Mouse (Mus musculus): ENCODE measurements at regions not wholly inside any gene's neighbourhood (a gene's known extent, or its start where the extent isn't known, plus 50 kb on each side); places are given as distances from the start of the nearest gene placed in this dataset.

- Histone ChIP-seq H3K9ac (ENCODE audit: low read depth, low read length) (no peak overlapping the region), H3K27ac (ENCODE audit: low read length) (no peak overlapping the region), H3K4me3 (ENCODE audit: low read depth, low read length) (no peak overlapping the region), H3K4me2 (ENCODE audit: low read length) (no peak overlapping the region), H3K4me1 (ENCODE audit: control insufficient read depth, insufficient read depth, low read length) (no peaks in the 10 kb centered on the region), H3K36me3 (ENCODE audit: control insufficient read depth, insufficient read depth, low read length) (no peaks in the 10 kb centered on the region), H3K27me3 (ENCODE audit: control insufficient read depth, insufficient read depth, low read depth, low read length) (no peaks in the 10 kb centered on the region), H3K9me3 (replicated peaks; ENCODE audit: control insufficient read depth, low read length, poor library complexity, severe bottlenecking) (no peaks in the 10 kb centered on the region)
- 93% methylated on average over 3 of the region's 3 CpGs for WGBS
- no peak for ATAC-seq
These were observed 187.3 kb downstream of the Usp46 start for GRCm38 (mm10) chr5:73880936-73881335.

GRCm38 (mm10) chr5:73881941-73882340 lies 186.3 kb downstream of the Usp46 start:
- no peak overlapping the region for H3K9ac ChIP-seq (ENCODE audit: low read depth, low read length)
- no peak for ATAC-seq
- H3K4me3 ChIP-seq (ENCODE audit: low read depth, low read length): no peak overlapping the region
- WGBS: 76% methylated on average over 5 of the region's 5 CpGs
- no peaks in the 10 kb centered on the region for H3K27me3 ChIP-seq (ENCODE audit: control insufficient read depth, insufficient read depth, low read depth, low read length)
- no peaks in the 10 kb centered on the region for H3K9me3 ChIP-seq (replicated peaks; ENCODE audit: control insufficient read depth, low read length, poor library complexity, severe bottlenecking)
- H3K4me2 ChIP-seq (ENCODE audit: low read length): no peak overlapping the region
- H3K27ac ChIP-seq (ENCODE audit: low read length): no peak overlapping the region
- H3K4me1 ChIP-seq (ENCODE audit: control insufficient read depth, insufficient read depth, low read length): no peaks in the 10 kb centered on the region
- no peaks in the 10 kb centered on the region for H3K36me3 ChIP-seq (ENCODE audit: control insufficient read depth, insufficient read depth, low read length)

- no peak overlapping the region for H3K4me2 ChIP-seq (ENCODE audit: low read length)
- H3K4me3 ChIP-seq (ENCODE audit: low read depth, low read length): no peak overlapping the region
- H3K9ac ChIP-seq (ENCODE audit: low read depth, low read length): no peak overlapping the region
- no peaks in the 10 kb centered on the region for H3K9me3 ChIP-seq (replicated peaks; ENCODE audit: control insufficient read depth, low read length, poor library complexity, severe bottlenecking)
- WGBS: 48% methylated on average over 12 of the region's 12 CpGs
- no peak overlapping the region for H3K27ac ChIP-seq (ENCODE audit: low read length)
- no peaks in the 10 kb centered on the region for H3K27me3 ChIP-seq (ENCODE audit: control insufficient read depth, insufficient read depth, low read depth, low read length)
- no peak for ATAC-seq
- no peaks in the 10 kb centered on the region for H3K36me3 ChIP-seq (ENCODE audit: control insufficient read depth, insufficient read depth, low read length)
- no peaks in the 10 kb centered on the region for H3K4me1 ChIP-seq (ENCODE audit: control insufficient read depth, insufficient read depth, low read length)
These were observed 183.2 kb downstream of the Usp46 start for GRCm38 (mm10) chr5:73884998-73885397.

- no peaks in the 10 kb centered on the region for H3K9me3 ChIP-seq (replicated peaks; ENCODE audit: control insufficient read depth, low read length, poor library complexity, severe bottlenecking)
- H3K4me3 ChIP-seq (ENCODE audit: low read depth, low read length): no peak overlapping the region
- no peaks in the 10 kb centered on the region for H3K4me1 ChIP-seq (ENCODE audit: control insufficient read depth, insufficient read depth, low read length)
- WGBS: 73% methylated on average over 1 of the region's 1 CpGs
- no peak for ATAC-seq
- H3K27ac ChIP-seq (ENCODE audit: low read length): no peak overlapping the region
- no peak overlapping the region for H3K9ac ChIP-seq (ENCODE audit: low read depth, low read length)
- no peaks in the 10 kb centered on the region for H3K36me3 ChIP-seq (ENCODE audit: control insufficient read depth, insufficient read depth, low read length)
- no peak overlapping the region for H3K4me2 ChIP-seq (ENCODE audit: low read length)
- no peaks in the 10 kb centered on the region for H3K27me3 ChIP-seq (ENCODE audit: control insufficient read depth, insufficient read depth, low read depth, low read length)
These were observed 182.5 kb downstream of the Usp46 start for GRCm38 (mm10) chr5:73885691-73886090.

GRCm38 (mm10) chr5:73887306-73887958 lies 180.8 kb downstream of the Usp46 start:
- 64% methylated on average over 8 of the region's 8 CpGs for WGBS
- ATAC-seq: no peak
- Histone ChIP-seq H3K27me3 (ENCODE audit: control insufficient read depth, insufficient read depth, low read depth, low read length) (no peaks in the 10 kb centered on the region), H3K9ac (ENCODE audit: low read depth, low read length) (no peak overlapping the region), H3K36me3 (ENCODE audit: control insufficient read depth, insufficient read depth, low read length) (no peaks in the 10 kb centered on the region), H3K27ac (ENCODE audit: low read length) (no peak overlapping the region), H3K4me3 (ENCODE audit: low read depth, low read length) (no peak overlapping the region), H3K4me1 (ENCODE audit: control insufficient read depth, insufficient read depth, low read length) (no peaks in the 10 kb centered on the region), H3K9me3 (replicated peaks; ENCODE audit: control insufficient read depth, low read length, poor library complexity, severe bottlenecking) (no peaks in the 10 kb centered on the region), H3K4me2 (ENCODE audit: low read length) (no peak overlapping the region)

GRCm38 (mm10) chr5:73888391-73888790 lies 179.8 kb downstream of the Usp46 start:
- Histone ChIP-seq H3K9ac (ENCODE audit: low read depth, low read length) (no peak overlapping the region), H3K4me3 (ENCODE audit: low read depth, low read length) (no peak overlapping the region), H3K27me3 (ENCODE audit: control insufficient read depth, insufficient read depth, low read depth, low read length) (no peaks in the 10 kb centered on the region), H3K9me3 (replicated peaks; ENCODE audit: control insufficient read depth, low read length, poor library complexity, severe bottlenecking) (no peaks in the 10 kb centered on the region), H3K27ac (ENCODE audit: low read length) (no peak overlapping the region), H3K4me2 (ENCODE audit: low read length) (no peak overlapping the region), H3K4me1 (ENCODE audit: control insufficient read depth, insufficient read depth, low read length) (no peaks in the 10 kb centered on the region), H3K36me3 (ENCODE audit: control insufficient read depth, insufficient read depth, low read length) (no peaks in the 10 kb centered on the region)
- no peak for ATAC-seq
- WGBS: 46% methylated on average over 2 of the region's 2 CpGs

GRCm38 (mm10) chr5:73889342-73889741 lies 178.9 kb downstream of the Usp46 start:
- Histone ChIP-seq H3K27ac (ENCODE audit: low read length) (no peak overlapping the region), H3K9ac (ENCODE audit: low read depth, low read length) (no peak overlapping the region), H3K36me3 (ENCODE audit: control insufficient read depth, insufficient read depth, low read length) (no peaks in the 10 kb centered on the region), H3K9me3 (replicated peaks; ENCODE audit: control insufficient read depth, low read length, poor library complexity, severe bottlenecking) (no peaks in the 10 kb centered on the region; the same call in 1 of the 2 replicates), H3K4me1 (ENCODE audit: control insufficient read depth, insufficient read depth, low read length) (no peaks in the 10 kb centered on the region), H3K4me2 (ENCODE audit: low read length) (no peak overlapping the region), H3K4me3 (ENCODE audit: low read depth, low read length) (no peak overlapping the region), H3K27me3 (ENCODE audit: control insufficient read depth, insufficient read depth, low read depth, low read length) (no peaks in the 10 kb centered on the region)
- no peak for ATAC-seq
- WGBS: 91% methylated on average over 1 of the region's 1 CpGs

GRCm38 (mm10) chr5:73890942-73891341 lies 177.3 kb downstream of the Usp46 start:
- no peaks in the 10 kb centered on the region; the same call in 1 of the 2 replicates for H3K9me3 ChIP-seq (replicated peaks; ENCODE audit: control insufficient read depth, low read length, poor library complexity, severe bottlenecking)
- H3K4me1 ChIP-seq (ENCODE audit: control insufficient read depth, insufficient read depth, low read length): no peaks in the 10 kb centered on the region
- H3K27ac ChIP-seq (ENCODE audit: low read length): no peak overlapping the region
- H3K27me3 ChIP-seq (ENCODE audit: control insufficient read depth, insufficient read depth, low read depth, low read length): no peaks in the 10 kb centered on the region
- H3K4me3 ChIP-seq (ENCODE audit: low read depth, low read length): no peak overlapping the region
- no peak overlapping the region for H3K9ac ChIP-seq (ENCODE audit: low read depth, low read length)
- ATAC-seq: no peak
- no peak overlapping the region for H3K4me2 ChIP-seq (ENCODE audit: low read length)
- H3K36me3 ChIP-seq (ENCODE audit: control insufficient read depth, insufficient read depth, low read length): no peaks in the 10 kb centered on the region
- 81% methylated on average over 4 of the region's 4 CpGs for WGBS

- no peaks in the 10 kb centered on the region; the same call in 1 of the 2 replicates for H3K9me3 ChIP-seq (replicated peaks; ENCODE audit: control insufficient read depth, low read length, poor library complexity, severe bottlenecking)
- no peak overlapping the region for H3K4me2 ChIP-seq (ENCODE audit: low read length)
- H3K36me3 ChIP-seq (ENCODE audit: control insufficient read depth, insufficient read depth, low read length): no peaks in the 10 kb centered on the region
- no peaks in the 10 kb centered on the region for H3K27me3 ChIP-seq (ENCODE audit: control insufficient read depth, insufficient read depth, low read depth, low read length)
- H3K4me1 ChIP-seq (ENCODE audit: control insufficient read depth, insufficient read depth, low read length): no peaks in the 10 kb centered on the region
- 92% methylated on average over 11 of the region's 11 CpGs for WGBS
- H3K4me3 ChIP-seq (ENCODE audit: low read depth, low read length): no peak overlapping the region
- no peak for ATAC-seq
- H3K9ac ChIP-seq (ENCODE audit: low read depth, low read length): no peak overlapping the region
- H3K27ac ChIP-seq (ENCODE audit: low read length): no peak overlapping the region
These were observed 176.6 kb downstream of the Usp46 start for GRCm38 (mm10) chr5:73891606-73892005.
